Mouse (Mus musculus) cerebellum, adult 2 months (tissue): Measurements from ENCODE around the gene Rer1.

ENCODE experiments used
- CTCF ChIP-seq: fragments of 200-500 bp; IDR thresholded peaks from 2 replicates; pipeline ENCODE4 v1.5.1; 2011; ENCODE audit warnings: low read depth, mild to moderate bottlenecking, control low read depth, low read length, moderate library complexity, borderline replicate concordance; ENCODE audit not compliant: insufficient read depth
- POLR2A ChIP-seq: fragments of 200-500 bp; IDR thresholded peaks from 2 replicates; pipeline ENCODE4 v1.6.1; 2011; ENCODE audit warnings: low read length, control low read depth, borderline replicate concordance; ENCODE audit not compliant: insufficient read depth

DNA sequence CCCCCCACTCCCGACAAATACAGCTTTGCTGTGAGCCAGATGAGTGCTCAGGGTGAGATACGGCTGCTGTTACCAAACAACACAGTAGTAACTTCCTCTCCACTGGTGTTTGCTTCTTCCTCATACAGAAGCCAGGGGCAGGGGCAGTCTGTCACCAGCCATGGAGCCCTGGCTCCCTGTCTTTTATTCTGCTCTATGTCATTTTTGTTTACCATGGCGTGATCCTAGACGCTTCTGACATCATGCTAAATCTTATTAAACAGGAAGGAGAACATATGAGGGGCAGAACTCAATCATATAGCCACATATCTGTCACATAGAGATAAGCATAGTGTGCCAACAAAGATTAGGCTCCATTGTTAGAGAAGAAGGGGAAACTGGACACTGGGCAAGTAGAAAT lies 30.4 kb upstream of the Rer1 start:
- no peak for TF ChIP-seq CTCF
- TF ChIP-seq POLR2A = no peak
